Mouse (Mus musculus) right cerebral cortex, adult 2 months (tissue): ENCODE results near the gene Lefty1.
"Not testable (repeated sequence)": the region's sequence is repeated elsewhere in the genome, so short reads cannot be mapped to it uniquely, and the experiment has no call there.

Source experiments
- DNase-seq, 2 experiments: peaks; one replicate each; pipeline ENCODE4 v3.0.0; 2021 to 2022; ENCODE audit warnings: low spot score in 2 of 2

Lefty1 gene

GRCm38 (mm10) chr1:180922273-180923048 is 12.4 kb upstream of the Lefty1 start:
- no peak for DNase-seq

DNA sequence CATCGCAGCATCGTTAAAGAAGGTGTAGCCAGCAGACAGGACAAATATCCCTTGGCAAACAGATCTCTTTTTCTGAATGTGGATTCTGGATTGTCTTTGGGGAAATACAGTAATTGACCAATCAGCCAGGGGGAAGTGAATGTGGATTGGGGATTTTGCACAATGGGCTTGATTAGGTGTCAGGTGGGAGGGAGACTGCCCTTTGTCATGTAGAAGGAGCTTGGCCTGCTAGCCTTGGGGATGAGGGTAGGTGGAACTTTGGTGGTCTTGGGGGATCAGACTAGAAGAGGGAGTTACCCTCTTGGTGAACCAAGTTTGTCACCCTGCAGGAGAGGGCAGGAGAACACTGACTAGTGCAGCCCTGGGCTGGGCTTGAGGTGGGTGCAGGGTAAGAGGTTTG is 10.1 kb upstream of the Lefty1 start:
- DNase-seq: no peak

- no peak for DNase-seq
Measured at GRCm38 (mm10) chr1:180926286-180926685, 8.5 kb upstream of the Lefty1 start.

DNA sequence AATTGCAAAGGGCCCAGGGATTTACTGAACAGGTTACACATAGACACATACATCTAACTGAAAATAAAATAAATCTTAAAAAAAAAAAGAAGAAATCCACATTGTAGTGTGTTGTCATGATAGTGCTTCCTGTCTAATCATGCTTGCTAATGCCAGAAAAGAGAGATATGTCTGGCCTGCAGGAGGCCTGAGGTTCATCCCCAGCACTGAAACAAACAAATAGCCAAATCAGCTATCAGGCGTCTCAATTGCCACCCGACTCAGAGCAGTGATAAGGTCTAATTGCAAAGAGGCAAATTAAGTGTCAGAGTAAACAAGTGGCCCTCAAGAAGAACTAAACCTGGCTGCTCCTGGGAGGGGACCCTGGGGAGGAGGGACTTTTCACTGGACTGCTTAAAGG is 5.2 kb upstream of the Lefty1 start:
- DNase-seq: no peak

DNA sequence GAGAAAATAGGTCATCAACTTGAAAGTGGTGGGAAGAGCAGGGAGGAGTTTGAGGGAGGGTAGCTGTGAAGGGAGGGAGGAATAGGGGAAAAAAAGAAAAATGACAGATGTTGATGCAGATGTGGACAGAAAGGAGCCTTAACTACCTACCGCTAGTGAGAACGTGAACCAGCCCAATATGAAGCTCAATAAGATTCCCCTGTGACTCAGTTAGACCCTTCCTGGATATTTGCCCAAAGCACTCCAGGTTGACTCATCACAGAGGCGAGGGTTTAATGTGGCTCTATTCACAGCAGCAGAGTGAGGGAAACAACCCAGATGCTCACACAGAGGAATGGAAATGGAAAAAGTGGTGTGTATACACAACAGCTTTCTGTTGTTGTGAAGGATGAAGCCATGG is 3.7 kb upstream of the Lefty1 start:
- no peak for DNase-seq

- DNase-seq: no peak
Measured at GRCm38 (mm10) chr1:180933659-180934058, 1.2 kb upstream of the Lefty1 start.

- not testable (repeated sequence) for DNase-seq
Measured at GRCm38 (mm10) chr1:180936610-180937398, 2.0 kb downstream of the Lefty1 start.

DNA sequence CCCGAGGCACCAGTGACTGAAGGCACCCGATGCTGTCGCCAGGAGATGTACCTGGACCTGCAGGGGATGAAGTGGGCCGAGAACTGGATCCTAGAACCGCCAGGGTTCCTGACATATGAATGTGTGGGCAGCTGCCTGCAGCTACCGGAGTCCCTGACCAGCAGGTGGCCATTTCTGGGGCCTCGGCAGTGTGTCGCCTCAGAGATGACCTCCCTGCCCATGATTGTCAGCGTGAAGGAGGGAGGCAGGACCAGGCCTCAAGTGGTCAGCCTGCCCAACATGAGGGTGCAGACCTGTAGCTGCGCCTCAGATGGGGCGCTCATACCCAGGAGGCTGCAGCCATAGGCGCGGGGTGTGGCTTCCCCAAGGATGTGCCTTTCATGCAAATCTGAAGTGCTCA is 2.8 kb downstream of the Lefty1 start:
- not testable (repeated sequence) for DNase-seq

GRCm38 (mm10) chr1:180938781-180939180 is 4.0 kb downstream of the Lefty1 start:
- DNase-seq: not testable (repeated sequence)

DNA sequence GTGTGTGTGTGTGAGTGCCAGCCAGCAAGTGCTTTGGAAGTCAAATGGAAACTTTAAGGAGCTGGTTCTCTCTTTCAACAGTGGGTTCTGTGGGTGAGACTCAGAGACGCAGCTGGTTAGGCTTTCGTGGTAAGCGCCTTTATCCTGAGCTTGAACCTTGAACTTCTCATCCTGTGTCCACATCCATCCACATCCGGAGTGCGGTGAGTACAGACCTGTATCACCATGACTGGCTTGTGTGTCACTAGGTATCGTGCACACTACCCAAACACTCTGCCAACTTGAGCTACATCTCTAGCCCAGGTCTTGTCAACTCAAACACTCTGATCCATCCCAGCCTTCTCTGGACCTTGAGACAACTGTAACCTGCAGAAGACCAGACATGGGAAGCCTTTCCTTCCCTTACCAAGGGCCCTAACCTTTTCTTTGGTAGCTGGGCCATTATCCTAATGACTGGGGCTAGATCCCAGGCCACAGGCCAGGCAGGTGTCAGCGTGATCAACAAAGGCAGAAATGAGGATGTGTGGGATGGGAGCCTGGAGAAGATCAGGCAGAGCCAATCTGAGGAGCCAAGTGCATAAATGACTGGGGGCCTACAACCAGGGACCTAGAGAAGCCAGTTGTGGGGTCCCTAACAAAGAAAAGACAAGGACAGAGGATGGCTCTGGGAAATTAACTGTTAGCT is 6.1 kb downstream of the Lefty1 start:
- no peak for DNase-seq

DNA sequence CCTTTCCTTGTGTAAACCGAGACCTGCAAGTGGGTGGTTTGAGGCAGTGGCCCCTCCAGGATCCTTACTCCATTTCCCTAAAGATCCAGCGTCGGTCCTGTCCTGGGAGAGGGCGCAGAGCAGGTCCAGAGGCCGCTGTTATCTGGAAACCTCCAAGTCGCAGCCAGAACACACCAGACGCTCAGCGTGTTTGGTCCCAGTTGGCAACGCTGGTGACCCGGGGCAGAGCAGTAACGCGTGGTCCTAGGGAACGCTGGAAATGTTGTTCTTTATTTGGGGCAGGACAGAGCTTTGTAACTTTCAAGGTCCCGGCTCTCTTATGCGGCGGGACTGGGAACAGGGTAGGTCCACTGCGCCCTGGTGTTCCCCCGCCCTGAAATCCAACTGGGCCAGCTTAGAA is 6.9 kb downstream of the Lefty1 start:
- no peak for DNase-seq

DNA sequence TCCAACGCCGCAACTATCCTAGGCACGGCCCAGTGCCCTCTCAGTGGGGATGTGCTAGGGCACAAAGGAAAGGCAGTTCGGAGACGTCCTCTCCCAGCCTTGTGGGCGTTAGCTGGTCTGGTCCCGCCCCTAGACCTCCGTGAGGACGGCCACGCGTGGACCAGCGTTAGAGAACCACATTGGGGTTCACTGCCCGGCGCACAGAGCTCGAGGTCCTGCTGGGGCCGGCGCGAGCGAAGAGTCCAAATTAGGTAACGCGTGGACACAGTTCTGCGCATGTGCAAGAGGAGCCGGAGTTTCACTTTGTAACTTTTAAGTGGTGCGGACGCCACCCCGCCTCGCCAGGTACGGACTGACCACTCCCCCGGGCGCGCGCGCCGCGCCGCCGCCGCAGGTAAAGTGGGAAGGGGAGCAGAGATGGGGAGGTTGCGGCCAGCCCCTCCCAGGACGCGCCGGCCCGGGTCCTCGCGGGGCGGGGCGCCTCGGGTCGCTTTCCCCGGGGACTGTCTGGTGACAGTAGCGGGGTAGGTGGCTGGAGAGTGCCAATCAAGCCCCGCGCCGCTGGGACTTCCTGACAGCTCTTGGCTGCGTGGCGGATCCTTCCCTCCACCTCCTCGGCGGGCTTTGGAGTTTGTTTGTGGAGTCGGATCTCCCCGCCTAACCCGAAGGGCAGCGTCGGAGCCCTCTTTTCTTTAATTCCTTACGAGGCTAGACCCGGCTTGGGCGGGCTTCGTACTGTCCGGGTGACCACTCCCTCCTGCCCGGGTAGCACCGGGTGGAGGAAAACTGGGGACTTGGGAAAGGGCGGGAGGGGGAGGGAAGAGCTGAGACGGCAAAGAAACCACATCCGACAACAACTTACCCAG is 7.6 kb downstream of the Lefty1 start, which contains the start of gene Tmem63a:
TSS of gene Tmem63a (plus strand) at position 179 of the 866 bp plus-strand sequence.
- DNase-seq: peak; percentile 20 to 47

- DNase-seq: no peak
Measured at GRCm38 (mm10) chr1:180943032-180943644, 8.3 kb downstream of the Lefty1 start.

GRCm38 (mm10) chr1:180943896-180944295 is 9.1 kb downstream of the Lefty1 start:
- no peak for DNase-seq

GRCm38 (mm10) chr1:180944553-180944952 is 9.7 kb downstream of the Lefty1 start:
- no peak for DNase-seq

DNA sequence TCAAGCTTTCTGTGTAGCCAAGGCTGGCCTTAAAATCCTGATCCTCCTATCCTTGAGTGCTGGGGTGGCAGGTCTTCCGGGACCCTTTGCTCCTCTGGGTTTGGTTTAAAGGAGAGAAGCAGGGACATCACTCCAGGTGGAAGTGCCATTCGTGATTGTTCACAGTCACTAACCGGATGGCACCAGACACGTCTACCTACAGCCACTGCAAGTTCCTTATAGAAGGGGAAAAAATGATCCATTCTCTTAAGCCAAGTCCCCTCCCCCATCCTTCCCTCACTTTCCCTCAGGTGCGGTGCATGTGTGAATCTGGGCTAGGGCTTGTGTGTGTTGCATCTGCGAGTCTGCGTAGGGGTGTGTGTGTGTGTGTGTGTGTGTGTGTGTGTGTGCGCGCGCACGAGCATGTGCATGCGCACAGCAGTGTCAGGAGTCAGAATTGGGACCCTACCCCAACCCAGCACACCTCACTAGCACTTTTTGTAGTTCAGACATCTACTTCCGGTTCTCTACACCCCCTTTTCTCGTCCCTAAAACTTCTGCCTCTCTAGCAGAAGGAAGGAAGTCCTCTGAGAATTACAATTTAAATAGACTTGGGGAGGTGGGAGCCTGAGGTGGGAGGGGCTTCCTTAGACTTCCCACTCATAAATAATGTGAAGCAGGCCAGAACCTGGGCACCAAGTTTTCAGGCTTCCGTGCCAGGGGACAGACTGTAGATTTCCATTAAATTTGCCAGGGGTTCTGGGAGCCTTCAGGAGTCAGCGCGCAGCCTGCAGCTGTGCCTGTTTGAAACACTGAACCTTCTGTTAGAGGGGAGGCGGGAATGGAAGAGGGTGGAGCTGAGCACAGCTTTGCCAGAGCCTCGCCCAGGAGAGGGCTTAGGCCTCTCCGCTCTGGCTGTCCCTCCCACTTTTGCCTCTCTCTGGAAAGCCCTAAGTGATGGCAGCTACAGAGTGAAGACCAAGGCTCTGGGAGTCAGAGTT is 10.5 kb downstream of the Lefty1 start:
- DNase-seq: peak in 1 of 2 experiments; percentile 19

- no peak for DNase-seq
Measured at GRCm38 (mm10) chr1:180946448-180946847, 11.6 kb downstream of the Lefty1 start.

GRCm38 (mm10) chr1:180952085-180952746 is 17.4 kb downstream of the Lefty1 start:
- no peak for DNase-seq

- DNase-seq: peak in 1 of 2 experiments; percentile 37
Measured at GRCm38 (mm10) chr1:180952808-180953207, 18.0 kb downstream of the Lefty1 start.
